In genomic region chr19:32377701-32378325, GRCm38 (mm10) we compare ENCODE assay signal across 11 mouse cellular contexts. TPM values are rescaled to one million over a fixed set of nuclear protein-coding genes. Genes with fewer than 3 reads are reported as not detected.
DNase-seq lines count a peak whose midpoint lies in the region; ATAC-seq and TF ChIP-seq lines count a peak whose summit lies in the region.
"Had no signal": no experiment of that assay in that cellular context is flagged by ENCODE, and none has a peak within 500 bp of the region (broad histone marks: within the 10 kb centered on the region; RNA-seq: fewer than 3 reads in every experiment).

No protein-coding gene starts in this region.

- H3K4me3 ChIP-seq in cerebellum, adult 2 months (replicated peaks; ENCODE audit: insufficient read depth, low read depth, low read length): no peak overlapping the region
- H3K4me3 ChIP-seq in lung, embryonic 16.5 days (ENCODE audit: low read length): no peak overlapping the region
- H3K4me3 ChIP-seq in lung, adult 2 months (replicated peaks; ENCODE audit: extremely low read depth, low read depth, low read length): no peak overlapping the region
- H3K4me3 ChIP-seq in forebrain, embryonic 16.5 days (replicated peaks; ENCODE audit: low read length): no peak overlapping the region
- no peak overlapping the region for H3K4me3 ChIP-seq in neural tube, embryonic 14.5 days (ENCODE audit: low read depth, low read length)
- H3K4me3 ChIP-seq in intestine, postnatal 0 days (ENCODE audit: low read depth, low read length): no peak overlapping the region
- H3K4me3 ChIP-seq: erythroblast, embryonic 14.5 days; kidney, embryonic 15.5 days; liver, embryonic 13.5 days had no signal

- peak overlapping the region; percentile 34; the same call in 1 of the 2 replicates for H3K27ac ChIP-seq in cerebellum, adult 2 months (ENCODE audit: insufficient read depth, low read length)
- H3K27ac ChIP-seq in lung, embryonic 16.5 days (ENCODE audit: low read length): no peak overlapping the region
- H3K27ac ChIP-seq in forebrain, embryonic 16.5 days (ENCODE audit: low read length): no peak overlapping the region
- no peak overlapping the region for H3K27ac ChIP-seq in neural tube, embryonic 14.5 days (ENCODE audit: low read depth, low read length)
- H3K27ac ChIP-seq in intestine, postnatal 0 days (ENCODE audit: low read depth, low read length): no peak overlapping the region
- H3K27ac ChIP-seq: liver, embryonic 13.5 days had no signal

- ATAC-seq in lung, embryonic 16.5 days (ENCODE audit: low read depth): peak; percentile 29; the same call in 1 of the 2 replicates
- 0 out of 2 replicates have a peak, but pooled peaks have one; percentile 14 for ATAC-seq in forebrain, embryonic 16.5 days
- peak; percentile 70; the same call in 1 of the 2 replicates for ATAC-seq in neural tube, embryonic 14.5 days (ENCODE audit: low read depth)
- no peak for ATAC-seq in intestine, postnatal 0 days
- no peak for ATAC-seq in inflammation-experienced regulatory T-cells, adult 6 months

- no peak for TF ChIP-seq POLR2A in cerebellum, adult 2 months (IDR thresholded peaks at IDR 0.05; ENCODE audit: borderline replicate concordance, insufficient read depth, low read length)
- TF ChIP-seq POLR2A in lung, adult 2 months (IDR thresholded peaks at IDR 0.05; ENCODE audit: borderline replicate concordance, extremely low read depth, low read depth, low read length): no peak

- H3K4me2 ChIP-seq in lung, embryonic 16.5 days (ENCODE audit: low read depth, low read length): no peak overlapping the region
- H3K4me2 ChIP-seq in forebrain, embryonic 16.5 days (ENCODE audit: low read length): no peak overlapping the region
- H3K4me2 ChIP-seq in neural tube, embryonic 14.5 days (ENCODE audit: low read depth, low read length): no peak overlapping the region
- no peak overlapping the region for H3K4me2 ChIP-seq in intestine, postnatal 0 days (replicated peaks; ENCODE audit: low read depth)
- H3K4me2 ChIP-seq: kidney, embryonic 15.5 days; liver, embryonic 13.5 days had no signal

- H3K27me3 ChIP-seq in cerebellum, adult 2 months (ENCODE audit: control insufficient read depth, insufficient read depth, low read length): no peaks in the 10 kb centered on the region
- no peaks in the 10 kb centered on the region for H3K27me3 ChIP-seq in lung, embryonic 16.5 days (ENCODE audit: control insufficient read depth, insufficient read depth, low read depth, low read length)
- no peaks in the 10 kb centered on the region for H3K27me3 ChIP-seq in forebrain, embryonic 16.5 days (replicated peaks; ENCODE audit: control insufficient read depth, insufficient read depth, low read length)
- no peaks in the 10 kb centered on the region for H3K27me3 ChIP-seq in neural tube, embryonic 14.5 days (ENCODE audit: control insufficient read depth, insufficient read depth, low read length)
- no peaks in the 10 kb centered on the region for H3K27me3 ChIP-seq in intestine, postnatal 0 days (replicated peaks; ENCODE audit: control insufficient read depth, insufficient read depth, low read length)
- H3K27me3 ChIP-seq: kidney, embryonic 15.5 days; liver, embryonic 13.5 days had no signal

- TF ChIP-seq CTCF in cerebellum, adult 2 months (IDR thresholded peaks at IDR 0.05; ENCODE audit: borderline replicate concordance, insufficient read depth, low read depth, low read length): no peak
- TF ChIP-seq CTCF in lung, adult 2 months (IDR thresholded peaks at IDR 0.05; ENCODE audit: insufficient read depth, low read length): no peak
- TF ChIP-seq CTCF in intestine, postnatal 0 days (IDR thresholded peaks at IDR 0.05; ENCODE audit: low read depth): no peak

- H3K9me3 ChIP-seq in lung, embryonic 16.5 days (ENCODE audit: control insufficient read depth, low read length): no peaks in the 10 kb centered on the region
- no peaks in the 10 kb centered on the region for H3K9me3 ChIP-seq in forebrain, embryonic 16.5 days (ENCODE audit: control insufficient read depth, low read length)
- H3K9me3 ChIP-seq in neural tube, embryonic 14.5 days (ENCODE audit: control insufficient read depth, low read length): no peaks in the 10 kb centered on the region
- no peaks in the 10 kb centered on the region for H3K9me3 ChIP-seq in intestine, postnatal 0 days (ENCODE audit: control insufficient read depth)
- H3K9me3 ChIP-seq: kidney, embryonic 15.5 days; liver, embryonic 13.5 days had no signal

- no peak overlapping the region for H3K9ac ChIP-seq in lung, embryonic 16.5 days (ENCODE audit: low read length)
- H3K9ac ChIP-seq in forebrain, embryonic 16.5 days (replicated peaks; ENCODE audit: low read depth, low read length): no peak overlapping the region
- H3K9ac ChIP-seq in neural tube, embryonic 14.5 days (replicated peaks; ENCODE audit: low read depth, low read length): no peak overlapping the region
- no peak overlapping the region for H3K9ac ChIP-seq in intestine, postnatal 0 days (ENCODE audit: low read depth, low read length)
- H3K9ac ChIP-seq: kidney, embryonic 15.5 days; liver, embryonic 13.5 days had no signal

- no peaks in the 10 kb centered on the region for H3K36me3 ChIP-seq in lung, embryonic 16.5 days (ENCODE audit: control insufficient read depth, insufficient read depth, low read length)
- H3K36me3 ChIP-seq in forebrain, embryonic 16.5 days (ENCODE audit: control insufficient read depth, insufficient read depth): no peaks in the 10 kb centered on the region
- no peaks in the 10 kb centered on the region for H3K36me3 ChIP-seq in neural tube, embryonic 14.5 days (ENCODE audit: control insufficient read depth, insufficient read depth, low read length)
- no peaks in the 10 kb centered on the region for H3K36me3 ChIP-seq in intestine, postnatal 0 days (ENCODE audit: control insufficient read depth, insufficient read depth)
- H3K36me3 ChIP-seq: kidney, embryonic 15.5 days; liver, embryonic 13.5 days had no signal

- H3K4me1 ChIP-seq in cerebellum, adult 2 months (ENCODE audit: control insufficient read depth, insufficient read depth, low read length): peaks cover 37% of the 10 kb centered on the region
- peaks cover 35% of the 10 kb centered on the region for H3K4me1 ChIP-seq in lung, embryonic 16.5 days (replicated peaks; ENCODE audit: control insufficient read depth, insufficient read depth, low read length)
- H3K4me1 ChIP-seq in lung, adult 2 months (ENCODE audit: control insufficient read depth, insufficient read depth, low read length): peaks cover 13% of the 10 kb centered on the region; the same call in 1 of the 2 replicates
- H3K4me1 ChIP-seq in forebrain, embryonic 16.5 days (replicated peaks; ENCODE audit: control insufficient read depth, insufficient read depth, low read length): peaks cover 6% of the 10 kb centered on the region; the same call in 1 of the 2 replicates
- peaks cover 6% of the 10 kb centered on the region; the same call in 1 of the 2 replicates for H3K4me1 ChIP-seq in neural tube, embryonic 14.5 days (ENCODE audit: control insufficient read depth, insufficient read depth, low read length)
- H3K4me1 ChIP-seq in intestine, postnatal 0 days (replicated peaks; ENCODE audit: control insufficient read depth, insufficient read depth, low read length): peaks cover 3% of the 10 kb centered on the region; the same call in 1 of the 2 replicates

- 24% methylated on average over 7 of the region's 7 CpGs for WGBS in cerebellum, adult 2 months
- WGBS in lung, embryonic 16.5 days: 73% methylated on average over 7 of the region's 7 CpGs
- WGBS in lung, adult 2 months: 65% methylated on average over 7 of the region's 7 CpGs
- 67% methylated on average over 7 of the region's 7 CpGs for WGBS in forebrain, embryonic 16.5 days
- 52% methylated on average over 7 of the region's 7 CpGs for WGBS in neural tube, embryonic 14.5 days
- WGBS in intestine, postnatal 0 days: 64% methylated on average over 7 of the region's 7 CpGs

- DNase-seq in cerebellum, adult 2 months: peak; percentile 41 to 46
- DNase-seq in cerebellum, postnatal 36 days: no peak
- DNase-seq in lung, adult 2 months: no peak
- DNase-seq: liver, embryonic 13.5 days had no signal

RNA-seq across cellular contexts. Expression of gene Sgms1, which starts 11.7 kb away (rescaled TPM):
- 34.7 and 38.8 TPM in 2 replicates for polyA plus RNA-seq in cerebellum, adult 2 months (2012; rRNA removed)
- polyA plus RNA-seq in lung, embryonic 16.5 days (2015; fragmentation: Nextera tagmentation; extraction: Ambion mirVana): 63.3 and 68.5 TPM in 2 replicates
- polyA plus RNA-seq in lung, adult 2 months (2012; rRNA removed): 44.2 and 53.7 TPM in 2 replicates
- polyA plus RNA-seq in forebrain, embryonic 16.5 days (2015; fragmentation: Nextera tagmentation; extraction: Ambion mirVana): 14.0 and 16.3 TPM in 2 replicates
- 19.2 and 24.9 TPM in 2 replicates for polyA plus RNA-seq in neural tube, embryonic 14.5 days (2014; fragmentation: Nextera tagmentation; extraction: Ambion mirVana)
- 18.6 and 23.6 TPM in 2 replicates for polyA plus RNA-seq in intestine, postnatal 0 days (2015; fragmentation: Nextera tagmentation; extraction: Ambion mirVana)
- polyA plus RNA-seq in inflammation-experienced regulatory T-cells, adult 6 months (2017; shearing (Covaris generic)): 10 to 100 TPM; 47.8 to 56.5 (median 51.5) TPM

Comparison
In these comparisons a context has a peak if more than half of its experiments do, and no peak if none do; other contexts are left out.
1. DNase-seq: peak in cerebellum, adult 2 months (2 of 2); none in cerebellum, postnatal 36 days (0 of 2) and lung, adult 2 months (single experiment).
2. ATAC-seq: peak in lung, embryonic 16.5 days (single experiment), forebrain, embryonic 16.5 days (single experiment) and neural tube, embryonic 14.5 days (single experiment); none in intestine, postnatal 0 days (single experiment) and inflammation-experienced regulatory T-cells, adult 6 months (single experiment).